Mouse (Mus musculus): ENCODE results near the gene Tnfsfm13. TPM values are rescaled to one million over a fixed set of nuclear protein-coding genes. Genes with fewer than 3 reads are reported as not detected.

Gene Tnfsfm13
- polyA plus RNA-seq, 1 experiment, result 4.9 TPM

- no peak for DNase-seq (ENCODE audit: extremely low spot score in 1 of 2, low spot score in 1 of 2)
Observed at GRCm38 (mm10) chr11:69682209-69682839, 13.6 kb downstream of the Tnfsfm13 start.

GRCm38 (mm10) chr11:69681314-69682208, 14.3 kb downstream of the Tnfsfm13 start, which contains the start of gene Senp3:
Gene Senp3, minus strand, starts transcription at chr11:69682084.
- DNase-seq (ENCODE audit: extremely low spot score in 1 of 2, low spot score in 1 of 2), result peak; percentile 94 to 97

GRCm38 (mm10) chr11:69680136-69680855, 15.6 kb downstream of the Tnfsfm13 start:
- no peak for DNase-seq (ENCODE audit: extremely low spot score in 1 of 2, low spot score in 1 of 2)

GRCm38 (mm10) chr11:69679144-69679543, 16.8 kb downstream of the Tnfsfm13 start:
- no peak for DNase-seq (ENCODE audit: extremely low spot score in 1 of 2, low spot score in 1 of 2)

- peak; percentile 100 for DNase-seq (ENCODE audit: extremely low spot score in 1 of 2, low spot score in 1 of 2)
Observed at GRCm38 (mm10) chr11:69672211-69672706, 23.6 kb downstream of the Tnfsfm13 start, which contains the start of gene Eif4a1. Gene Eif4a1, minus strand, starts transcription at chr11:69672423.

- no peak for DNase-seq (ENCODE audit: extremely low spot score in 1 of 2, low spot score in 1 of 2)
Observed at GRCm38 (mm10) chr11:69671726-69672124, 24.2 kb downstream of the Tnfsfm13 start.

- peak; percentile 86 to 93 for DNase-seq (ENCODE audit: extremely low spot score in 1 of 2, low spot score in 1 of 2)
Observed at GRCm38 (mm10) chr11:69670786-69671725, 24.8 kb downstream of the Tnfsfm13 start.

GRCm38 (mm10) chr11:69666665-69667005, 29.3 kb downstream of the Tnfsfm13 start:
- DNase-seq (ENCODE audit: extremely low spot score in 1 of 2, low spot score in 1 of 2), result no peak

- peak; percentile 75 to 86 for DNase-seq (ENCODE audit: extremely low spot score in 1 of 2, low spot score in 1 of 2)
Observed at GRCm38 (mm10) chr11:69665961-69666664, 29.8 kb downstream of the Tnfsfm13 start, which contains the start of gene Cd68. Gene Cd68, minus strand, starts transcription at chr11:69666153.

GRCm38 (mm10) chr11:69665457-69665960, 30.4 kb downstream of the Tnfsfm13 start:
- no peak for DNase-seq (ENCODE audit: extremely low spot score in 1 of 2, low spot score in 1 of 2)

GRCm38 (mm10) chr11:69664841-69665240, 31.1 kb downstream of the Tnfsfm13 start:
- no peak for DNase-seq (ENCODE audit: extremely low spot score in 1 of 2, low spot score in 1 of 2)

GRCm38 (mm10) chr11:69663795-69664194, 32.1 kb downstream of the Tnfsfm13 start:
- no peak for DNase-seq (ENCODE audit: extremely low spot score in 1 of 2, low spot score in 1 of 2)

- DNase-seq (ENCODE audit: extremely low spot score in 1 of 2, low spot score in 1 of 2), result no peak
Observed at GRCm38 (mm10) chr11:69662967-69663671, 32.8 kb downstream of the Tnfsfm13 start.

GRCm38 (mm10) chr11:69662213-69662966, 33.5 kb downstream of the Tnfsfm13 start, which contains the start of gene Mpdu1:
Gene Mpdu1, minus strand, starts transcription at chr11:69662642.
- peak; percentile 93 to 94 for DNase-seq (ENCODE audit: extremely low spot score in 1 of 2, low spot score in 1 of 2)

GRCm38 (mm10) chr11:69661221-69661881, 34.5 kb downstream of the Tnfsfm13 start:
- no peak for DNase-seq (ENCODE audit: extremely low spot score in 1 of 2, low spot score in 1 of 2)

GRCm38 (mm10) chr11:69657462-69657881, 38.4 kb downstream of the Tnfsfm13 start:
- DNase-seq (ENCODE audit: extremely low spot score in 1 of 2, low spot score in 1 of 2), result no peak
